Mouse (Mus musculus) induced T-regulatory cell, adult 2 months (primary cell): ENCODE results near the gene Abcg4.
"Not testable (repeated sequence)": the region's sequence is repeated elsewhere in the genome, so short reads cannot be mapped to it uniquely, and the experiment has no call there.

Source experiments
- DNase-seq: peaks from one replicate; pipeline ENCODE4 v3.0.0-alpha.2; 2012; ENCODE audit warnings: low read depth

The Abcg4 gene

GRCm38 (mm10) chr9:44288076-44288958 is at the start of gene Abcg4:
TSS of gene Abcg4 (minus strand) at chr9:44288615.
- peak; percentile 54 for DNase-seq

- DNase-seq, result no peak
These were observed 49.2 kb upstream of the Abcg4 start for GRCm38 (mm10) chr9:44337436-44338169.

GRCm38 (mm10) chr9:44336964-44337363 is 48.5 kb upstream of the Abcg4 start:
- DNase-seq, result peak; percentile 32

- DNase-seq, result not testable (repeated sequence)
These were observed 48.1 kb upstream of the Abcg4 start for GRCm38 (mm10) chr9:44336513-44336912.

GRCm38 (mm10) chr9:44336093-44336406 is 47.6 kb upstream of the Abcg4 start:
- no peak for DNase-seq

- DNase-seq, result peak; percentile 49
These were observed 47.1 kb upstream of the Abcg4 start for GRCm38 (mm10) chr9:44335331-44336092.

- DNase-seq, result peak; percentile 100
These were observed 46.2 kb upstream of the Abcg4 start, which contains the start of gene H2afx for GRCm38 (mm10) chr9:44334396-44335330. TSS of gene H2afx (plus strand) at chr9:44334694.

- DNase-seq, result no peak
These were observed 44.7 kb upstream of the Abcg4 start for GRCm38 (mm10) chr9:44332918-44333638.

- no peak for DNase-seq
These were observed 42.3 kb upstream of the Abcg4 start for GRCm38 (mm10) chr9:44330736-44331135.

- no peak for DNase-seq
These were observed 39.5 kb upstream of the Abcg4 start for GRCm38 (mm10) chr9:44327926-44328325.

GRCm38 (mm10) chr9:44327064-44327711 is 38.8 kb upstream of the Abcg4 start:
- DNase-seq, result no peak

GRCm38 (mm10) chr9:44326371-44327063 is 38.1 kb upstream of the Abcg4 start:
- peak; percentile 92 for DNase-seq

- DNase-seq, result peak; percentile 48
These were observed 37.5 kb upstream of the Abcg4 start, which contains the start of gene Dpagt1 for GRCm38 (mm10) chr9:44325768-44326370. TSS of gene Dpagt1 (plus strand) at chr9:44326019.

GRCm38 (mm10) chr9:44325032-44325767 is 36.8 kb upstream of the Abcg4 start:
- DNase-seq, result not testable (repeated sequence)

GRCm38 (mm10) chr9:44324147-44324546 is 35.7 kb upstream of the Abcg4 start:
- peak; percentile 71 for DNase-seq

- DNase-seq, result not testable (repeated sequence)
These were observed 35.2 kb upstream of the Abcg4 start for GRCm38 (mm10) chr9:44323656-44324055.

GRCm38 (mm10) chr9:44320799-44321133 is 32.4 kb upstream of the Abcg4 start:
- DNase-seq, result no peak
